Mouse (Mus musculus): ENCODE results near the gene Pelo.

DNA sequence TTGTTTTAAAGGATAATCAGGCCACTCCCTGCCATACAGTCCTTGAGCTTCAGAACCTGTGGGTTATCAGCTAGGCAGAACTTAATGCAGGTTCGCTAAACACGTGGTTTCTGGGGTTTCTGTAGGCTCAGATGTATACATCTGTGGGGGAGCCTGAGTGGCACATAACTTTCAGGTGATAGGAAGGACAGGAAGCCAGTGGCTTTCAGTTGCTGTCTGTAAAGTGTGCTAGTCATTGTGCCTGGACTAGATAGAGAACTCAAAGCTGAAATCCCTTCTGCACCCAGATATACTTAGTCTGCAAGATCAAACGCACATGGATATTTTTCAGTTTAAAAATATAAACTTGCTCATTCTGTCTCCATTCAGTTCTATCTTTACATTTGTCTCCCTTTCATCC lies 41.4 kb upstream of the Pelo start:
- no peak for TF ChIP-seq CTCF (IDR thresholded peaks at IDR 0.05; ENCODE audit: low read depth)
- TF ChIP-seq EP300 (IDR thresholded peaks at IDR 0.05; ENCODE audit: low read depth) = no peak
